Mouse (Mus musculus) cerebellum, adult (tissue): ENCODE data around the gene Arl8b.

Experiments
- ATAC-seq: cut with Nextera tagmentation; 2 replicates; pipeline ENCODE4 v1.9.2; 2017; ENCODE audit warnings: mild to moderate bottlenecking, moderate library complexity, mixed read lengths; ENCODE audit not compliant: insufficient number of reproducible peaks, low FRiP score, low TSS enrichment

Gene Arl8b

DNA sequence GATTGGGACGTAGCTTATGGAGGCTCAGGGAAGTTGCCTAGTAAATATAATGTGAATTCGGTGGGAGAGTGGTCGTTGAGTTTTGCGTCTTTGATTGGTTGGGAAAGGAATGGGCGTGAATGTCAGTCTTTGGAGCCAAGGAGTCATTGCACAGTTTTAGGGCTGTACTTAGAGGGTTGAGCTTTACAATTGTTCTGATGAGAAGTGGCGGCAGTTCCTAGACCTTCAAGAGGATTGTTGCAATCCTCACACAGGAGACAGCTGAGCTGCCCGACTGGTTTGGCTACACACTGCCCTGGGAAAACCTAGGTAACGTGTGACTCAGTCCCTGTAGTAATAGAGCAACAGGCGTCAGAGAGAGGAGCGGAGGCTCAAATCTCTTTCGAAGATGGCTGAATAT is 1.2 kb downstream of the Arl8b start:
- ATAC-seq: no peak

DNA sequence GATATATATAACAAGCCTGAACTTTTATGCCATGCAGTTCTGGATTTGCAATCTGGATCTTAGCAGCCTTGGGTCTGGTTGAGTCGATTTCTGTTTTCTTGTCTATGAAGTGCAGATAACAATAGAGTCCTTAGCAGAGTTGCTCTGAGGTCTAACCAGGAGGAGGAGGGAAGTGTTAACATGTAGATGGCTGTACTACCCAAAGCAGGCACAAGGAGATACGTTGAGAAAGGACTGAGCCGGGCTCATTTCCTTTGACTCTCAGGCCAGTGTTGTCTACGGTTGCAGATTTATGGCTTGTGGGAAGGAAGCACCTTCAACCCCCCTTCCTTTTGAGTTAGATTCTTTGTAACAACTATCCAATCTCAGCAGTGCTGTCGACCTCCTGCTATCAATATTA is 1.9 kb downstream of the Arl8b start:
- no peak for ATAC-seq

GRCm38 (mm10) chr6:108785551-108785950 is 2.7 kb downstream of the Arl8b start:
- ATAC-seq: no peak

- ATAC-seq: no peak
Measured at GRCm38 (mm10) chr6:108791498-108791897, 8.6 kb downstream of the Arl8b start.

GRCm38 (mm10) chr6:108795912-108796311 is 13.0 kb downstream of the Arl8b start:
- no peak for ATAC-seq

DNA sequence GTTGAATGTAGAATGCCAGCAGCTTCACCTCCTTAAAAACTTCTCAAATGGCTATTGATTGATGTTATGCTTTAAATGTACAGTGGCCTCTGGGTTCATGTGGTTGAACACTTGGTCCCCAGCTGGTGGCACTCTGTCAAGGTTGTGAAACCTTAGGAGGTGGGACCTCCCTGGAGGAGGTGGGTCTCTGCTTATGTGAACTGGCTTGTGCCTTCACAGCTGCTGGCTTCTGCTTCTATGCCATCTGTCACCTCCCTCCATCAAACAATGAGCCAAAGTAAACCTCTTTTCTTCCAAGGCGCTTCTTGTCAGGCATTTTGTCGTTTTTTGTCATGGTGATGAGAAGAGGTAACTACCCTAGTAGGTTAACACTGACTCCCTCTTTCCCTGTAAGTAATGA is 13.8 kb downstream of the Arl8b start:
- no peak for ATAC-seq

DNA sequence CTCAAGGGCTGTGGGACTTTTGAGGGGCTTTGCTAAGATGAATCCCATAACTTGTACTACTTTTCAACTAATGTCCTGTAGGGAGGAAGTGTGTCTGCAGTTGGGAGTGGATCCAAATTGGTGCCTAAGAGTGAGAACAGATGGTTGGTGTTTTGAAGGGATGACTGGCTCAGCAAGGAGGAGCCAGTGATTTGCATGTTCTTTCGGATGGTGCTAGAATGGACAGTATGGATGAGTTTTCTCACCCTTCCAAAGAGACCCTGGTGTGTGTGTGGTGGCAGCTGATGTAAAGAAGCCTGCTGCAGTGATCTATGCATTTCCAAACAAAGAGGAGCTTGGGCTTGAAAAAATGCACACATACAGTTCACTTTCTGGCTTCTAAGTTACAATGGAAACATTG is 22.3 kb downstream of the Arl8b start:
- ATAC-seq: peak; percentile 66

GRCm38 (mm10) chr6:108805871-108806270 is 23.0 kb downstream of the Arl8b start:
- ATAC-seq: no peak

DNA sequence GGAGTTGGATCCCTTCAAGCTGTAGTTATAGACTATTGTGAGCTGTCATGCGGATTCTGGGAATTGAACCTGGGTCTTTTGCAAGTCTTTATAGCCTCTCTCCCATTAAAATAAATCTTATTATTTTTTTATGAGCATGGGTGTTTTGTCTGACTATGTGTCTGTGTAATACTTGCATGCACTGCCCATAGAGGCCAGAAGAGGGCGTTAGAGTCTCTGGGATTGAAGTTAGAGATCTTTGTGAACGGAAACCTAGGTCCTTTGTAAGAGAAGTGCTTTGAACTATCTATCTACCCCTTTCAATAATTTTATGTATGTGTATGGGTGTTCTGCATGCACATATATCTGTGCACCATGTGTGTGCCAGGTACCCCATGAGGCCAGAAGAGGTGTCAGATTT is 24.5 kb downstream of the Arl8b start:
- no peak for ATAC-seq

GRCm38 (mm10) chr6:108808786-108809185 is 25.9 kb downstream of the Arl8b start:
- ATAC-seq: no peak

DNA sequence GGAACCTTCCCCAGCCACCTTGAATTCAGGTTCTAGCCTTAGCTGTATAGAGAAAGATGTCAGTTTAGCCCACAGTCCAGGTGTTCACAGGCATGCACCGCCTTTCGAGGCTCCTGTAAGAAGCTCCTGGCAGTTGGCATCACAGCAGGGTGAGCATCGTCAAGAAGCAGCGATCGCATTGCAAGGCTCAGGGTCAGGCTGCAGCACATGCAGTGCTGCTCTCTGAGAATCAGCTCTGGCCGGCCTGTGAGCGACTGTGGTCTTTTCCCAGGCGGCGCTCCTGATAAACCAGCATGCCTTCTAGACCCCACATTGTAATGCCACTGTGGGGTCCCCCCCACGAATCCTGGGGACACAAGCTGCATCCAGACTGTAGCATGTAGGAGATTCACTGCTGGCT is 27.3 kb downstream of the Arl8b start:
- peak; percentile 61 for ATAC-seq

GRCm38 (mm10) chr6:108812134-108812533 is 29.2 kb downstream of the Arl8b start:
- ATAC-seq: no peak

GRCm38 (mm10) chr6:108817510-108817909 is 34.6 kb downstream of the Arl8b start:
- no peak for ATAC-seq

- no peak for ATAC-seq
Measured at GRCm38 (mm10) chr6:108824816-108825545, 42.1 kb downstream of the Arl8b start.

- no peak for ATAC-seq
Measured at GRCm38 (mm10) chr6:108826070-108826469, 43.2 kb downstream of the Arl8b start.

GRCm38 (mm10) chr6:108827336-108827920 is 44.5 kb downstream of the Arl8b start:
- no peak for ATAC-seq

GRCm38 (mm10) chr6:108828234-108828868 is 45.5 kb downstream of the Arl8b start, which contains the start of gene Edem1:
TSS of gene Edem1 (plus strand) at chr6:108828641.
- peak; percentile 94 for ATAC-seq

DNA sequence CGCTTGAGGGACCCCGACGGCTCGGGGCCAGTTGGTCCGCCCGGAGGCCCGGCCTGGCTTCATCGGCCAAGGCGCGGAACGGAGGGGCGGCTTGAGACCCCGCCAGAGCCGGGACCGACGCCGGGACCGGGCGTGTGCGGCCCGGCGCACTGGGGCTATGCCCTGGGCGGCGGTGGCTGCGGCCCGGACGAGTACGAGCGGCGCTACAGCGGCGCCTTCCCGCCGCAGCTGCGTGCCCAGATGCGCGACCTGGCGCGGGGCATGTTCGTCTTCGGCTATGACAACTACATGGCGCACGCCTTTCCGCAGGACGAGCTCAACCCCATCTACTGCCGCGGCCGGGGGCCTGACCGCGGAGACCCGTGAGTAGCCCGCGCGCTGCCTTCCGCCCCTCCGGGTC is 46.0 kb downstream of the Arl8b start:
- peak; percentile 23; the same call in 1 of the 2 replicates for ATAC-seq

DNA sequence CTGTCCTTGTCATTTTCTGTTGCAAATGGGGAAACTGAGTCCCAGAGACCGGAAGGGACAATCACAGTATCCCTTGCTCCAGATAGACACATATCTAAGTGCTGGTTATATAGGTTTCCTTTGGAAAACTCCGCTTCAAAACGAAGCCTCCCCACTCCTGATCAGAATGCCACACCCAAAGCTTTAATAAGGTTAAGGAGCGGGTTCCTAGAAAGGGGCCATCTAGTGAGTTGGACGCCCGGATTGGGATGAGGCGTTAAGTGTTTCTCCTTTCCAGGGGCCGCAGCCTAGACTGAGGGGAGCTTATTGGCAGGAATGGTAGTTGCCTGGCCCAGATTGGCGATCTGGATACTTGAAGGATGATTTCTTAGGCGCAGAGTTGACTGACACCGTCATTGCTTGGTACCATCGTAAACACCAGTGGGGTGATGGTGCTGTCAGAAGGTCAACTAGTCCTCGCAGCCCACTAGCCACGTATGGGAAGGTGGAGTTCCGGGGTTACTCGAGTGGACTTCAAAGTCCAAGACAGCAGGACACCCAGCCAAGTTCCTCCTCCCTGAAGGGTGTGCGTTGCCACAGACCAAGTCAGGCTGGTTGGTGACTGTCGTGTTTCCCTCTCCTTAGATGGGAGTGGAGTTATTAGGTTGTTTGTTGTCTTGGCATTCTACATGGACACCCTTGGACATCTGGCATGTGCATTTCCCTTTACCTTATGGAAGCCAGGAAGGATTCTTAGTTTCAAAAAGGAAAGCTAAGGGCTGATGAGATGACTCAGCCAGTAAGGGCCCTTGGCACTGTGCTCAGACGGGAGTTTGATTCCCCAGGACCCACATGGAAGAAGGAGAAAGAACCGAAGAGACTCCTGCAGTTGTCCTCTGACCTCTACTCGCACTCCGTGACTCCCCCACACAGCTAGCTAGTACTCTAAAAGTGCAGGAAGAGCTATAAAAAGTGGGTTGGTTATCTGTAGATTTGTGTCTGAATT is 46.8 kb downstream of the Arl8b start:
- no peak for ATAC-seq

- no peak for ATAC-seq
Measured at GRCm38 (mm10) chr6:108832170-108832569, 49.3 kb downstream of the Arl8b start.
